Mouse (Mus musculus) gastrocnemius, postnatal 10 days (tissue): ENCODE data around the gene Specc1l. TPM values are rescaled to one million over a fixed set of nuclear protein-coding genes. Genes with fewer than 3 reads are reported as not detected.

ENCODE experiments used
- DNase-seq: peaks from one replicate; pipeline ENCODE4 v3.0.0; 2021; ENCODE audit warnings: mixed read lengths
- total RNA-seq, 2 experiments: library from RNA; stranded (reverse); gene quantifications; 2 replicates each; pipeline ENCODE4 v1.2.3; 2021

The Specc1l gene
- total RNA-seq, 2 experiments from 2014 or later = 34.3 to 36.2 TPM

DNA sequence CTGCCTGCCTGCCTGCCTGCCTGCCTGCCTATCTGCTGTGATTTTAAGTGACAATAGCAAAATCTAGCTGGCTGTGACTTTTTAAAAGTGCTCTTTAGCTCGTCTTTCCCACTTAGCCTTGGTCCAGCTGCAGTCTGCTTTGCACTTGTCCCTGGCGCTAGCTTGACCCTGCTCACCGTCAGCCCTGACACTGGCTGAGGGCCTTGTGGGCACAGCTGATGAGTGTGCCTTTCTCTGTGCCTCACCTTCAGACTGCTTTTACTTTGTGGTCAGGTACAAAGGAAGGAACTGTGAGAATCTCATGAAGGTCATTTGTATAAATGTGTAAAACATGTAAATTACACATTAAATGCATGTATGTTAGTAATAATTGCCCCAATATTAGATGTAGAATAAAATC is 12.3 kb downstream of the Specc1l start:
- no peak for DNase-seq

DNA sequence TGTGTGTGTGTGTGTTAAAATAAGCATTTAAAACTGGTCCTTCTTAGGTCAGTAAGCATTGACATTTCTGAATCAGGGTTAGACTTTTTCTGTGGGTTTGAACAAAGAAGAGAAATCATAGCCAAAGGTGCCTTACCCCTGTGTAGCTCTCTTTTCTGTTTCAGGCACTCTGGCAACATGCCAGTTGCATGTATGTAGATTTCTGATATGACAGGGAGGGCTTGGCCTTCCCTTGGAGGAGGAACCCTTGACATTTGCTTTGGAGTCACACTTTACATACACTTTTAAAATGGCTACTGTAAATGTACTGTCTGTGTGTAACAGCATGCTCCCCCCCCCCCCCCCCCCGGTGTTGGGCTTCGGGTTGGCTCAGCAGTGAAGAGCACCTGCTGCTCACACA is 12.8 kb downstream of the Specc1l start:
- no peak for DNase-seq

DNA sequence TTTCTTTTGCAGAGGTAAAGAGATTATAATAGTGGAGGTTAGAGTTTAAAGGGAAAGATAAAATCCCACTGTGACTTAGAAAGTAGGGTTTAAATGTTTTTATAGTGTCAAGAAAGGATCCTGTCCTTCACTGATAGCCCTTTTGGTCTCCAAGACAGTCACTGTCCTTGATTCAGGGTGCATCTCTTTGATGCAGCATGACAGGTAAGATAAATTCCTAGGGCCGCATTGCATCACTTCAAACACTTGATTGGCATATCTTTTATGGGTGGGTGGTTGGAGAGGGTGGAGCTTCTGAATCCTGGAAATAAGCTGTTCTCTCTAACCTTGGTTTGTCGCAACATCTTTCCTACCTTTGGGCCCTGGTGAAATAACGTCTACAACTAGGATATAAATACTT is 15.5 kb downstream of the Specc1l start:
- DNase-seq = no peak

DNA sequence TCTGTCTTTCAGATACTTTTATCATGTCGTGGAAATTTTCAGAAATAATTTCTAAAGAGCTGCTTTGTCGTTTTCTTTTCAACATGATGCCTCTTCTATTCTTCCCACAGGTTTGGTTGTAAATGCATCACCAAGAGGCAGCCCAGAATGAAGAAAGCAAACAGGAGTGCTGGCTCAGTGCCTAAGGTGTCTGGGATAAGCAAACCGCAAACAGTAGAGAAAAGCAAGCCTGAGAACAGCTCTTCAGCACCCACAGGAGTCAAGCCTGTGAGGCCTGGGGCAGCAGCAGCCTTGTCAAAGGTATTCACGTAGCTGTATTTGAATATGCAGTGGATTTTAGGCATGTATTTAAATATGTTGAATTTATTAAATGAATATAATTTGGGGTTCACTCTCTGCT is 18.7 kb downstream of the Specc1l start:
- no peak for DNase-seq

DNA sequence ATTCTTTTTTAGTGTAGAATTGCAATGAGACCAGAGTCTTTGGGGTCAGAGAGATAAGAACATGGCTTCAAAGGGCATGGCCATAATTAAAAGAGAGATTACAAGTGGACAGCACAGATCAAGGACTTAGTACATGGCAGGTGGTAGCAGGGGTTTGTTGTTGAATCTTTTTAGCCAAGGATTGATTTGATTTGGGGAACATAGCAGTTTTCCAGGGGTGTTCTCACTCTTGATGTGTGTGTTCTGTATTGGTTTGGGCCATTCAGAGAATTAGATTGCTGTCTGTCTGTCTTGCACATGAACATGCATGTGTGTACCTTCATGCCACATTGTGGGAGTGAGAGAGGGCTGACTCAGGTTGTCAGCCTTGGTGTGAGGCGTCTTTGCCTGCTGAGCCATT is 20.0 kb downstream of the Specc1l start:
- DNase-seq = no peak

DNA sequence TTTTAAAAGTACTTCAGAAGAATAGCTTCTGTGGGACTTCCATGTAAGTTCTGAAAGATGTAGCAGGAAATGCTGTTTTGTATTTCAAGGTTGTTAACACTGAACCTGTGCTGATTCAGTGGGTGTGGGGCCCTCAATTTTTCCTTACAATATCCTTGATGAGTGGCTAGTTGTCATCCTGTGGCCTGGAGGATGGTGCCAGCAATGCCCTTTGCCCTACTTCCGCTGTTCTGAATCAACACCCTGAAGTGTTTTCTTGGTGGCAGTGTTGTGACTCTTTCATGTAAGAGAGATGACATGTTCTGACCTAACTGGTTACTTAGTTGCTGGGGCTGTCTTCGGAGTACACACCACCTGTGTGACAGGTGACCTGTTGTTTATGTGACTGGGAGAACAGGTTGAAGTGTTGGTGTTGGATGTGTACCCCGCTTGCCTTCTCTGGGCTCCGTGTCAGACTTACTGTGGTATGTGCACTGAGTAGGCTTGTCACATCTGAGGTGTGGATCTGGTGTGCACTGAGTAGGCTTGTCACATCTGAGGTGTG is 20.8 kb downstream of the Specc1l start:
- no peak for DNase-seq

DNA sequence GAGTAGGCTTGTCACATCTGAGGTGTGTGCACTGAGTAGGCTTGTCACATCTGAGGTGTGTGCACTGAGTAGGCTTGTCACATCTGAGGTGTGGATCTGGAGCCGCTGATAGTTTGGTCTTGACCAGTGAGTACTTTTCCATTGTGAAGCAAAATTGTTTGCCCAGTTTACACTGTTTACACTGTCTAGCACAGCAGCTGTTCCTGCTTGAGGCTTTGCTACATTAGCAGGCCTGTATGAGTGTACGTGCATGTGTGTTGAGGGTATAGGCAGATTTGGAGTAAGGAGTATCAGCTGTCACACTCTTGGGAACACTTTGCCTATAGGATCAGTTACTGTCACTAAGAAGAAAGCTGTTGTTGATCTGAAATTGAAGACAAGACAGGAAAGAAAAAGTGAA is 21.6 kb downstream of the Specc1l start:
- DNase-seq = no peak

DNA sequence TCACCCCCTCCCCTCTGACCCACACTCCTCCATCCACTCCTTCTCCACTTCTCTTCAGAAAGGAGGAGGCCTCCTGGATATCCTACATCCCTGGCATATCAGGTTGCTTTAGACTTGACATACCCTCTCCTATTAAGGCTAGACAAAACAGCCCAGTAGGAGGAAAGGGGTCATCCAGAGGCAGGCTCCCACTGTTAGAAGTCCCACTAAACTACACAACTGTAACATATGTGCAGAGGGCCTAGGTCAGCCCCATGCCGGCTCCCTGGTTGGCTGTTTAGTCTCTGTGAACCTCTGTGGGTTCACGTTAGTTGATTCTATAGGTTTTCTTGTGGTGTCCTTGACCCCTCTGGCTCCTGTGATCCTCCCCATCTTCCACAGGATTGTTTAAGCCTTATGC is 23.9 kb downstream of the Specc1l start:
- DNase-seq = no peak

DNA sequence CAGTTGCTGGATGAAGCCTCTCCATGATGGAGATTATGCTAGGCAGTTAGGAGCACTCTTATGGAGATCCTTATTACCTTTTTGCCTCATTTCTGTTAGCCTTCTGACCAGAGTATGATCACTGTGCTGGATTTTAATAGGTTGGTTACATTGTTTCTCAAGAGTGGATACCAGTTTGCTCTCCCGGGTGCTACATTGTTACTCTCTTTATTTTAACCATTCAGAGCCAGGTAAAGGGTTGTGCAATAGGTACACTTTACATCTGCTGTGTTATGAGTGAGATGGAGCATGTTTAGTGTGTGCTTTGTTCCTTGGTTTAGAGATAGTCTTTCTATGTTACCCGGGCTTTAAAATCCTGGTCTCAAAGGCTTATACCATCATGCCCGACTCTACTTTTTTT is 24.3 kb downstream of the Specc1l start:
- no peak for DNase-seq

DNA sequence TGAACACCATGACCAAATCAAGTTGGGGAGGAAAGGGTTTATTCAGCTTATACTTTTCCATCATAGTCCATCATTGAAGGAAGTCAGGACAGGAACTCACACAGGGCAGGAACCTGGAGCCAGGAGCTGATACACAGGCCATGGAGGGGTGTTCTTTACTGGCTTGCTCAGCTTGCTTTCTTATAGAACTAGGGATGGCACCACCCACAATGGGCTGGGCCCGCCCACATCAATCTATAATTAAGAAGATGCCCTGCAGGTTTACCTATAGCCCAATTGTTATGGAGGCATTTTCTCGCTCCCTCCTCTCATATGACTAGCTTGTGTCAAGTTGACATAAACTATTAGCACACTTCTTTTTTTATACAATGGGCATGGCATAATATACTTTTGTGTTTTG is 25.3 kb downstream of the Specc1l start:
- DNase-seq = no peak

DNA sequence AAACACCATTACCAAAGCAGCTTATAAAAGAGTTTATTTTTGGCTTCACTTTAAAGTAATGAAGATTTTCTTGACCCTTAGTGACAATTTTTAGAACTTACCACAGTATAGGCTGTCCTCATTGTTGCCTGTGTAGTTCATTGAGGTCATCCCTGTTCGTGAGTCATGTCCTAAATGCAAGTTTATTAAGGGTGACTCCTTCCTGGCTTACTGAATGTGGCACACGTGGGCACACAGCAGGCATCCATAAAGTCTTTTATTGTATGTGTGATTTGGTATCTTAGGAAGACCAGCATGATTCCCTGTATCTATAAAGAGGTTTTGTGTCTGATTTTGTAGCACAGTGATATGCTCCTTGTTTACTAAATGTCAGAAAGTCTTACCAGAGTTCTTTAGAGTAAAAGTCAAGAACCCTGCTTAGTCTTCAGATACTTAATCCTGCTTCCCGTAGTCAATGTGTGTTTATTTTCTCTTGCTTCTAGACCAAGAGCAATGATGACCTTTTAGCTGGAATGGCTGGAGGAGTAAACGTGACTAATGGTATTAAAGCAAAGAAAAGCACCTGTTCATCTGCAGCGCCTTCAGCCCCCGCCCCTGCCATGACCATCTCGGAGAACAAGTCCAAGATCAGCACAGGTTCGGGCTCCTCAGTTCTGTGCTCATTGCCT is 28.8 kb downstream of the Specc1l start:
- DNase-seq = no peak

DNA sequence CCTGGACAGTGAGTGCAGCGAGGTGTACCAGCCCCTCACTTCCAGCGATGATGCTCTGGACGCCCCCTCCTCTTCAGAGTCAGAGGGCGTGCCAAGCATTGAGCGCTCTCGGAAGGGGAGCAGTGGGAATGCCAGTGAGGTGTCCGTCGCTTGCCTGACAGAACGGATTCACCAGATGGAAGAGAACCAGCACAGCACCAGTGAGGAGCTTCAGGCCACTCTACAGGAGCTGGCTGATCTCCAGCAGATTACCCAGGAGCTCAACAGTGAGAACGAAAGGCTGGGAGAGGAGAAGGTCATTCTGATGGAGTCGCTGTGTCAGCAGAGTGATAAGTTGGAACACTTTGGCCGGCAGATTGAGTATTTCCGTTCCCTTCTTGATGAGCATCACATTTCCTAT is 33.9 kb downstream of the Specc1l start:
- DNase-seq = no peak

DNA sequence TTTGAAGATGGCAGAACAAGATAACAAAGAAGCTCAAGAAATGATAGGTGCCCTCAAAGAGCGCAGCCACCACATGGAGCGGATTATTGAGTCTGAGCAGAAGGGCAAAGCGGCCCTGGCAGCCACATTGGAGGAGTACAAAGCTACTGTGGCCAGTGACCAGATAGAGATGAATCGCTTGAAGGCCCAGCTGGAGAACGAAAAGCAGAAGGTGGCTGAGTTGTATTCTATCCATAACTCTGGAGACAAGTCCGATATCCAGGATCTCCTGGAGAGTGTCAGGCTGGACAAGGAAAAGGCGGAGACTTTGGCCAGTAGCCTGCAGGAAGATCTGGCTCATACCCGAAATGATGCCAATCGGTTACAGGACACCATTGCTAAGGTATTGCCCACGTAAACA is 34.5 kb downstream of the Specc1l start:
- no peak for DNase-seq

DNA sequence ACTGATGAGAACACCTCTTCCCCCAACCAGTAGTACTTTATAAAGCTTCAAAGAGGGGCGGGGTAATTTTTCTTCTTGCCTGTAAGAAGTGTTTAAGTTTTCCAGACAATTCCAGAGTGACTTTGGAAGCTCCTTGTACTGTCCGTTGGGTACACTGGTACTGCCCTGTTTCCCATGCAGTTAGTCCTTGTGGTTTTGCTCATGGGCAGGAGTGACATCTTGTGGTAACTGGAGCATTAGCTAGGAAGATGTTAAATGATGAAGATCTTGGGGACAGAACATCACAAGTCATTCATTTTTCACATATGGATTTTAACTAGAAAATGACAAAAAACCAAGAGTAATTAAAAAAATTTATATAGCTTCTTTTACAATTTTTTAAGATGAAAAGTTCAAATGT is 39.1 kb downstream of the Specc1l start:
- DNase-seq = no peak

DNA sequence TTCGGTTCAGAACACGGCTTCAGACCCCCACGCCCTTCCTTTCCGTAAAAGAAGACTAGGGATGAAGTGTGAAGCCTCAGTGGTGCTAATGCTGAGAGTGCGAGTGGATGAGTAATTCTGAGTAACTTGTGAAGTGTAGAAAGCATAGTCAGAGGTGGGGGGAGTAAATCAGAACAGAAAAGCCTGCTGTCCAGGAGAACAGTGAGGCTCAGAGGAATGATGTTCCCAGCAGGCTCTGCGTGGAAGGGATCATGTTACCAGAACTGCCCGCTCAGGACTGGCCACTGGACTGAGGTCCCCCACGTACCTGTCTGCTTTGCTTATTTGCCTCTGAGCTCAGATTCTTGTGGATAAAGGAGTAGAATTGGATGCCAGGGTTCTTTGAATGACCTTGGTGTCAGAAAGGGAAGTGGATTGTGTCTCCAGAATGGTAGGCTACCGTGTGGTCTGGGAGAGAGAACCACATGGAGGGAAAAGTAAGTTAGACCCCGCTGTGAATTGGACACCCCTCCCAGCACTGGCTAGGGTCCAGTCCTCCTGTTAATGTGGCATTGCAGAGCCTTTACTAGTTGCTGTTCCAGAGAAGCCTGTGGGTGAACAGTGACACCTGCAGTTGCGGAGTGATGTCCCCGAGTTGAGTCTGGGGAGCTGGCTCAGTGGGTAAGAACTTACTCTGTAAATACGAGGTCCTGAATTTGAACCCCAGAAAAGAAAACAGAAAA is 40.6 kb downstream of the Specc1l start:
- DNase-seq = no peak

DNA sequence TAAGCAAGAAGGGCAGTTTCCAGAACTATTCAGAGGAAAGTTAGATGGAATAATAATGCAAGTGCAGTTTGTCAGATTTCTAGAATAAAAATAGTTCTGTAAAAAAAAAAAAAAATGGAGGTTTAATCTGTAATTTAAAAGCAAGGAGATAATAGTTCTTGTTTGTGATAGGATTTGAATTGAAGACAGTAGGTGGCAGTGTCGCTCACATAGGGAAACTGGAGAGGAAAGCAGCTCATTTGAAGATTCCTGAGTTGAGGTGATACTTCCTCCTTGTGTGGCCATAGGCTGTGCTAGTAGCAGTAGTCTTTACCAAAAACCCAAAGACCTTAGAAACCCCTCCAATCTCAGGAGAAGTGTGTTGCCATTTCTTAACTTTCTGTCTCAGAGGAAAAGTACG is 43.2 kb downstream of the Specc1l start:
- no peak for DNase-seq

DNA sequence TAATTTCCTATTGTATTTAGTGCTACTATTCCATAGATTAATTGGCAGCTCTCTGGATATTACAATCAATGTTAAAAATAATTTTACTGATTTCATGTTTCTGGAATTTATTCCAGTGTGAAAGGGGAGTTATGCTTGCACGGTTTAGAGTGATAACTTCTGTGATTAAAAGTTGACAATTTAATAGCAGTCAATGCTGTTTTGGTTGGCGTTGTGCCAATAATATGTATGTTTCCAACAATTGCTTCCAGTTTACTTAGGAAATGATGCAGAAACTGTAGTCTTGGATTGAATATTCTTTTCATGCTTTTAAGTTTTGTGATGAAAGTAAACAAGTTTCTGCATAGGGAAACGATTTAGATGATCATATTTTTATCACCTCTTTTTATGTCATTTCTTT is 45.5 kb downstream of the Specc1l start:
- no peak for DNase-seq

DNA sequence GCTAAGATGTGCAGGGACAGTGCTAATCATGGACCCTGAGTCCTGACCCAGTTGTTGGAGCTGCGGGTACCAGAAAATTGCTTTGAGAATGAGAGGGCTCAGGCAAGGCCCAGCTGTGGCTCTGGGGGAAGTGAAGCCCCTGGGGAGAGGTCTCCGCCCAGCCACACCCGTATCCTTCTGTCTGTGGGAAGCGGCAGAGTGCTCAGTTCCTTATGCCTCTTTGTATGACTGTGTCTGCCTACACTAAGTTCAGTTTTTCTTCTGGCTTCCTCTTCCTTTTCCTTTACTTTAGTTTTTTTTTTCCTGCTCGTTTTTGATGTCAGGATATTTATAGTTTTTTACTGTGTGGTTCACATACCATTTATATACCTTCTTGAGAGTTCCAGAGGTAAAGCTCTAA is 46.4 kb downstream of the Specc1l start:
- DNase-seq = peak; percentile 21

DNA sequence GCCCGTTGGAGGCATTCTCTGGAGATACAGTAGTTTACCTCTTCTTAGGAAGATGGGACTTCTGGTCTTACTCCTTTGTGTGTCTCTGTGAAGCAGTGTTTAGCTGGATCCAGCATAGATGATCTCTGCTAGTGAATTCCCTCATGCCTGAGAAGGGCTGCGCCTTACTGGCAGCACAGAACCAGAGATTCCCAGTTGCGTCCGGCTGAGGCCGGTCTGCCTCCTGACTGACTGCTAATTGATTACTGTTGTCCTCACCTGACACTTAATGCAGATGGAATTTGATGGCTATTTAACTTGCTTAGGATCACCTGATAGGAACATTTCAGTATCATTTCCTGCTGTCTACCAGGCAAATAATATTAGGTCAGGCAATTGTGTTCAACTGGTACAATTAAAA is 49.4 kb downstream of the Specc1l start:
- DNase-seq = no peak

DNA sequence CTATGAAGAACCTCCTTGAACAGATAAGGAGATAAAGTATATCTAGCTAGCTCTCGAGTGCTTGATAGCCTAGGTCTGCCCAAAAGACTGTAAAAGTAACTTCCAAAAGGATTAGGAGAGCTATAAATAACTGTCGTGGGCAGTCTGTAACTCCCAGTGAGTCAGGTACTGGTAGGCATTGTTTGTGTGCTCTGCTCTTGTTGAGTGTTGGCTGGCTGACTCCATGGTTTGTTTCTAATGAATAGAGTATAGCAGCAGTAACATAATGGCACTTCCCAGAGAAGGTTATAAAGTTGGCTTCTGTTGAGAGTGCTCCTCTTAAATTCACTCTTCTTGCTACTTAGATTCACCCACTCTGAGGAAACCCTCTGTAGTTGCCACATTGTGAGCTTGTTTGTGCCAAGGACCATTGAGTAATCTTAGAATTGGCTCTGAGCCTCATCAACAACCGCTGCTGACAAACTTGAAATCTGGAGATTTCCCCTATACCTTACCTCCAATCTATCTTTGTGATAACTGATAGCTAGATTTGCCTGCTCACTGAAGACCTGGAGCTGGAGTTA is 53.2 kb downstream of the Specc1l start:
- DNase-seq = no peak

DNA sequence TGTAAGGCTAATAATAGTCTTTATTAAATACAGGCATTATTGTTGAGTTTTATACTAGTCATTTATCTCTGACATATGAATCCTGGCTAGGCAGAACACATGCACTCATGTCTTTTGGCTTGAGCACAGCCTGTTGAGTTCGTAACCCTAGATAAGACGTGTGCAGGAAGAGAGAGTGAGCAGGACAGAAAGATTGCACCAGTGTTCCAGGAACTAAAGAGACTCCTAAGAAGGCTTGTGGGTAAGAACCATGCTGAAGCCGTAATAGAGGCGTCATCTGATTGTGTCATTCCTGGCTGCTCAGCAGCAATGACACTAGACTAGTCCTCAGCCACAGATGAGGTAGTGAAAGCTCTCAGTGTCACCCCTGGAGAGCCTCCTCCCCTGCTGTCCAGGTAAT is 61.1 kb downstream of the Specc1l start:
- no peak for DNase-seq

DNA sequence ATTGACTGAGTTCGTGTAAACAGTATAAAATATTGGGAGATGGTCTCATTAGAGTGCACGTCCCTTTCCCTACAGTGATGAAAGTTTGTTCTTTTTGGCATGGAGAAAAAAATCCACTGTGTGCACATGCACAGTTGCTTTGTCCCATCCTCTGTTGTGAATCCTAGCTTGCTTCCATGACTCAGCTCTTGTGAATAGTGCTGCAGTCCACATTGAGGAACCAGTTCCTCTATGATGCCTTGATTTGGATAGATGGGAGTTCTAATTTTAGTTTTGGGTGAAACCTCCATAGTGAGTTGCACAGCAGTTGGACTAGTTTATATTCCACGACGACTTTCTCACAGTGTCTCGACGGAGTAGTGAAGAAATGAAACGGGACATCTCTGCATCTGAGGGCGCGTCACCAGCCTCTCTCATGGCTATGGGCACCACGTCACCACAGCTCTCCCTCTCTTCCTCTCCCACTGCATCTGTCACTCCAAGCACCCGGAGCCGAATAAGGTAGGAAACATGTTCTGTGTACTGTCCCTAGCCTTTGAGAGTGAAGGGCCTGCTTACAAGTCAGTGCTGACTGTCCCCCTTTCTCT is 64.6 kb downstream of the Specc1l start:
- DNase-seq = no peak

DNA sequence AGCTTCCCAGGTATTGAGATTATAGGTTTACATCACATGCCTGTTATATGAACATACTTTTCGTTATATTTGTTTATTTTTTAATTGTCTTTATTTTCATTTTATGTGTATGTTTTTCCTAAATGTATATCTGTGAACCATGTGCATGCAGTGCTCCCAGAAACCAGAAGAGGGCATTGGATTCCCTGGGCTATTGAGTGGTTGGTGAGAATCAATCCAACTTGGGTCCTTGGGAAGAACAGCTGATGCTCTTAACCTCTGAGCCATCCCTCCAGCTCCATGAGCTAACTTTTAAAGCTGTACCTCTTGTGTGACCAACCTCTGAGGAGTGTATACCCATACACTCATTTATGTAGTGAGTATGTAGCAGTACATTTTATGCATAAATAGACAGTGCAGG is 65.6 kb downstream of the Specc1l start:
- DNase-seq = no peak
